Mouse (Mus musculus) olfactory bulb, adult 2 months (tissue): ENCODE measurements around the gene Cyb5r3.

Experiments
- CTCF ChIP-seq: fragments of 200-500 bp; IDR thresholded peaks from 2 replicates; pipeline ENCODE4 v1.5.1; 2012; ENCODE audit warnings: low read depth, mild to moderate bottlenecking, low read length, moderate library complexity; ENCODE audit not compliant: insufficient read depth
- POLR2A ChIP-seq: fragments of 200-500 bp; IDR thresholded peaks from 2 replicates; pipeline ENCODE4 v1.6.1; 2012; ENCODE audit warnings: mild to moderate bottlenecking, low read depth, low read length, moderate library complexity; ENCODE audit not compliant: insufficient read depth

GRCm38 (mm10) chr15:83148801-83149195, 23.6 kb downstream of the Cyb5r3 start:
- TF ChIP-seq CTCF (no peak), POLR2A (no peak)
